Mouse (Mus musculus) inflammation-experienced regulatory T-cells, adult 16 weeks (primary cell): ENCODE measurements around the gene Cacnb4. TPM values are rescaled to one million over a fixed set of nuclear protein-coding genes. Genes with fewer than 3 reads are reported as not detected.

Experiments
- polyA plus RNA-seq: library from polyadenylated mRNA; unstranded; fragments of 100-300 nt; shearing (Covaris generic); gene quantifications from one replicate; pipeline ENCODE4 v1.2.1, GENCODE M21; 2017

Cacnb4 gene
- polyA plus RNA-seq, result 0.10 TPM

DNA sequence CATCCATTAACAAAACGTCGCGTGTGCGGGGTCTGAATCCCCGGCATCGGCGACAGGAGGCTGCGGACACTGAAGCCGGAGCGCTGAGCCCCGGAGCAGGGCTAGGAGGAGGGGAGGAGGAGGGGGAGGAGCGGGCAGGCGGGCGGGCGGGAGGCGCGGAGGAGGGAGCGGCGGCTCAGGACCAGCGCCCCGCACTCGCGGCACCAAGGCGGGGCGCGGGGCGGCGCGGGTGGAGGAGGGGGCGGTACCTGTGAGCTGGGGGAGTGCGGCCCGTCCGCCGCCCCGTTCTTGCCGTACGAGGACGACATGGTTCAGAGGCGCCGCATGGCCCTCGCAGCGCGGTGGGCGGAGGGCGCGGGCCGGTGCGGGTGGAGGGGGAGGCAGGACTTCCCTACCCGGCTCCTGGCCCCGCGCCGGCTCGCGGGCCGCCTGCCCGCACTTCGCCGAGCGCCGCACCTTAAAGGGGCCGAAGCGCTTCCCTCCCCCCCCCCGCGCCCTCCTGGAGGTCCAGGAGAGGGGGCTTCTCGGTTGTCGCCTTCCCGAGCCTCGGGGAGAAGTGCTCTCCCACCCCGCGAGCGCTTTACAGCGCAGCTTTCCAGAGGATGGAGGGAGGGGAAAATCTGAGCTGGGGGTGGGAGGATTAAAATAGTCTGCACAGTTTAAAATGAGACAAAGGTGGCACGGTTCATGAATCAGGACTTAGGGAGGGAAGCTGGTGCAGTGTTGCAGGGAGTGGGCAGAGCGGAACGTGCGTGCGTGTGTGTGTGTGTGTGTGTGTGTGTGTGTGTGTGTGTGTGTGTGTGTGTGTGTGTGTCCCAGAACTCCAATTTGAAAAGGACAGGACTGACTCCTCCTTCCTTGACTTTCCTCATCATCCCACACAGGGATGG, at the start of gene Cacnb4:
Gene Cacnb4, minus strand, starts transcription at position 809 of the 890 bp plus-strand sequence.

DNA sequence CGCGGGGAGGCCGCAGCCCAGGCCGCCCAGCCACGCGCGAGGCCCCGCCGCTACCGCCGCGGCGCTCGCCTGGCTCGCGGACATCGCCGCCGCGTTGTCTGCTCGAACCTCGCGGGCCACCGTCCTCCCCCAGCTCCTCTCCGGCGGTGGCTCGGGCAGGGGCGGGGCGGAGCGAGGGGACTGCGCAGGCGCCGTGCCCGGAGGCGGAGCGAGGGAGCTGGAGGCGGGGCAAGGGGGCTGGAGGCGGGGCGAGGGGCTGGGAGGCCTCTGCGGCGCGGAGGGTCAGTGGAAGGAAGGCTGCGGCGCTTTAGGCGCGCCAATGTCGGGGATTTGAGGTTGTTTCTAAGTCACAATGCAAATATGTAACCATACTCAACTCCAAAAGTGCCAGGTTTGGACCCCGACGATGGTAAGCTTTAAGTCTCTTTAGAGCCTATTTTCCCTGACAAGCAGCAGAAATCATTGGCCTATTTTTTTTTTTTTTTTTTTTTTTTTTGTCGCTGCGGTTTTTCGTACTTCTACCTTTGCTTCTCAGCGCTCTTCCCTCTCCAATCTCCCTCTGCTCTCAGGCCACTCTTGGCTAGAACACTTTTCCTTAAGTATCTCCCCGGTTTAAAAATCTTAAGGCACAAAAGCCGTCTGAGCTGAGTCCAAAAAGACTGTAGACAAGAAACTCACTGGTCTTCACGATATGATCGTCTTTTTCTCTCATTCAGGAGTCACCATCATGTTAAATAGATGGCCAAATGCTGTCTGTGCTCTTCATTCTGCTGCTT, 251.7 kb downstream of the Cacnb4 start, which contains the start of gene Arl5a:
Gene Arl5a, minus strand, starts transcription at position 155 of the 776 bp plus-strand sequence.

DNA sequence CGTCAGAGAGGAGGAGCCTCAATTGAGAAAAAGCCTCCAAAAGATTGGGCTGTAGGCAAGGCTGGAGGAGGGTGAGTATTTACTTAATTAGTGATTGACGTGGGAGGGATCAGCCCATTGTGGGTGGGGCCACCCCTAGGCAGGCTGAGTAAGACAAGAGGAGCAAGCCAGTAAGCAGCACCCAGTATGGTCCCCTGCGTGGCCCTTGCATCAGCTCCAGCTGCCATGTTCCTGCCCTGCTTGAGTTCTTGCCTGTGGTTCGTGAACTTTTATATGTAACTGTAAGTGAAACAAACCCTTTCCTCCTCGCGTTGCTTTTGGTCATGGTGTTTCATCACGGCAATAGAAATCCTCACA, 298.2 kb downstream of the Cacnb4 start, which contains the start of gene Neb:
Gene Neb, minus strand, starts transcription at position 27 of the 357 bp plus-strand sequence.

Other genes with a start within 250 kb of the Cacnb4 start
- 60.3 TPM for gene Stam2, start 65.5 kb upstream of the Cacnb4 start, polyA plus RNA-seq
- gene Fmnl2, start 181.0 kb upstream of the Cacnb4 start, polyA plus RNA-seq, result 0.13 TPM